Mouse (Mus musculus) 3134 (cell line): ENCODE results near the gene Mical1.
A peak's percentile ranks its signal among the peaks of the same experiment; 100 is the strongest.

Source experiments
- DNase-seq: peaks from one replicate; pipeline ENCODE4 v3.0.0-alpha.2; 2011; ENCODE audit warnings: low spot score; ENCODE audit not compliant: insufficient read length; ENCODE audit errors: extremely low read depth

Gene Mical1

GRCm38 (mm10) chr10:41476171-41477017 is at the start of gene Mical1:
Mical1 (plus strand) TSS chr10:41476314.
- no peak for DNase-seq

DNA sequence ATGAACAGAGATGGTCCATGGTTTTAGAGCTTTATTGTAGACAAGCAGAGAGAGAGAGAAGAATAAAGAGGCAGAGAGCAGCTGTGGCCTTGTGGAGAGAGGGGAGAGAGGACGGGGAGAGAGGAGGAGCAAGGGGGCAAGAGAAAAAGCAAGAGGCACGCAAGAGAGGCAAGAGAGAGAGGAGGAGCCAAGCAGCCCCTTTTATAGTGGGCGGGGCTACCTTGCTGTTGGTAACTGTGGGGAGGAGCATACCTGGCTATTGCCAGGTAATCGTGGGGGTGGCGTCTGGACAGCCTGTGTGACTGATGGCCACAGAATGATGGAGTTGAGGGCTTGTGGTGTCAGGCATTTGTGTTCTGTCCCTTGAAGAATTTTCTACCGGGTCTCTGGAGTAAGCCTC is 49.7 kb upstream of the Mical1 start:
- DNase-seq: no peak

GRCm38 (mm10) chr10:41434624-41435023 is 41.5 kb upstream of the Mical1 start:
- DNase-seq: peak; percentile 15

- no peak for DNase-seq
Measured at GRCm38 (mm10) chr10:41435141-41435540, 41.0 kb upstream of the Mical1 start.

DNA sequence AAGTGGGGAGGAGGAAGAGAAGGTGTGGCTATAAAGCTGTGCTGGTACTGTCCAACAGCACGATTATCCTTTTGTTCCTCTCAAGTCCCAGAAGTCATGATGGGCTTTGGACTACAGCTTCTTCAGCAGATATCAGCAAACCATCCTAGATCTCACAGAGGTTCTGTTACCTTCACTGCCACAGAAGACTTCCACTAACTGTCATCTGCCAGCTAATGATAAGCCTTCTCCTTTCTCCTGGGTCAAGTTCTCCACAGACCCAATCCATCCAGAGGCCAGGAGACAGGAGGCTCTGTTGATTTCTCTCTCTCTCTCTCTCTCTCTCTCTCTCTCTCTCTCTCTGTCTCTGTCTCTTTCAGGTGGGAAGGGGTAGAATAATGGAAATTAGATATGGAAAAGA is 27.9 kb upstream of the Mical1 start:
- DNase-seq: no peak

GRCm38 (mm10) chr10:41449684-41450083 is 26.4 kb upstream of the Mical1 start:
- no peak for DNase-seq

DNA sequence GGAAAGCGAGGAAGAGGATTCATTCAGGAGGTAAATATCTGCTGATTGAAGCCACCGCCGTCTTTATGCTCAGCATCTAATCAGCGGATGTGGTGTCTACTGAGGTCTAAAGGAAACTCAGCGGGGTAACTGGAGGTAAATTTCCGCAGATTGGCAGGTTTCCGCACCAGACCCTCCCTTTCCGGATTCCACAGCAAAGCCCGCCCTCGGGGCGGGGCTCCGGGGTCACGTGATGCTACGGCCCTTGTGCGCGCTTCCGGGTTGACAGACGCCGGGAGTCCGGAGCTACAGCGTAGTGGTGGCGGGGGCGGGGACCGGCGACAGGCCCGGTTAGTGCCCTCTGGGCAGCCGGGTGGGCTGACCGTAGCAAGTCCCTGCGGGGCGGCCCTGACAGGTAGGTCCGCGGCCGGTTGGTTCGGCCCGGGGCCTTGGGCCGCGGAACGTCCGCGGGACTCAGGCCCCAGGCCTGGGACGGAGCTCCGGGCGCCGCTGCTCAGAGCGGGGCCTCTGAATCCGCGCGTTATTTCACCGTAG is 25.9 kb upstream of the Mical1 start, which contains the start of gene Zbtb24:
Gene Zbtb24 (plus strand): TSS at position 247 of the 534 bp plus-strand sequence.
- DNase-seq: peak; percentile 97

DNA sequence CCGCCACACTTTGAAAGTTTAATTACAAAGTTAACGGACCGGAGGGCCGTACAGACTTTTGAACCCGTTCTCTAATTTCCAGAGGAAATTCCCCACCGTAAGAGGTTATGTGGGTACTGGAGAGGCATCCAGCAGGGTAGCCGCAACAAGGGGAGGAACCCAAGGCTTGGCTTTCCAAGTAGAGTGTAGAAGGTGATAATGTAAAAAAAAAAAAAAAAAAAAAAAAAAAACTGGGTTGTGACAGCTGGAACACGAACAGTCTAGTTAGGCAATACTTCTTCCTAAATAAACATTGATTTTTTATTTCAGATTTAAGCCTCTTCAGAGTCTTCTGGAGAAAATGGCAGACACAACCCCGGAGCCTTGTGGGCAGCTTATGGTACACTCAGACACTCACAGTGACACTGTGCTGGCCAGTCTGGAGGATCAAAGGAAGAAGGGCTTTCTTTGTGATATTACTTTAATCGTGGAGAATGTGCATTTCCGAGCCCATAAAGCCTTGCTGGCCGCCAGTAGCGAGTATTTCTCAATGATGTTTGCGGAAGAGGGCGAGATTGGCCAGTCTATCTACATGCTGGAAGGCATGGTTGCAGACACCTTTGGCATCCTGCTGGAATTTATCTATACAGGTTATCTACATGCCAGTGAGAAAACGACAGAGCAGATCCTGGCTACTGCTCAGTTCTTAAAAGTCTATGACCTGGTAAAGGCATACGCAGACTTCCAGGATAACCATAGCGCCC is 25.2 kb upstream of the Mical1 start:
- DNase-seq: no peak

GRCm38 (mm10) chr10:41451656-41452055 is 24.5 kb upstream of the Mical1 start:
- no peak for DNase-seq

DNA sequence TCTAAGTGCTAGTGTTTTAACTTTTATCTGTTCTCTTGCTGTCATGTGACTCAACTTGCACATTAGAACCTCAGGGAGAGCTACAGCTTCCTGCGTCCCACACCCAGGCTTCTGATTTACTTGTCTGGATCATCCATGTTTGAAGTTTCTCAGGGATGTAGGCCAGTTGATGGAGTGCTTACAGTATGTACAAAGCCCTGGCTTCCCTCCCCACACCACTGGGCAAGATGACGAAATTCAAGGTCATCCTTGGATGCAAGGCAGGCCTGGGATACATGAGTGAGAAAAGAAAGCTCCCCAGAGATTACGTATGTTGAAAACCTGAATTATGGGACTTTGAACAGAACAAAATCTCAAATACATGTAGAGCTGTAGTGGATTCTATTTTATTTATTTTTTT is 23.3 kb upstream of the Mical1 start:
- no peak for DNase-seq

- DNase-seq: no peak
Measured at GRCm38 (mm10) chr10:41459990-41460389, 16.1 kb upstream of the Mical1 start.

GRCm38 (mm10) chr10:41460501-41460900 is 15.6 kb upstream of the Mical1 start:
- DNase-seq: no peak

- no peak for DNase-seq
Measured at GRCm38 (mm10) chr10:41461057-41461722, 14.9 kb upstream of the Mical1 start.

DNA sequence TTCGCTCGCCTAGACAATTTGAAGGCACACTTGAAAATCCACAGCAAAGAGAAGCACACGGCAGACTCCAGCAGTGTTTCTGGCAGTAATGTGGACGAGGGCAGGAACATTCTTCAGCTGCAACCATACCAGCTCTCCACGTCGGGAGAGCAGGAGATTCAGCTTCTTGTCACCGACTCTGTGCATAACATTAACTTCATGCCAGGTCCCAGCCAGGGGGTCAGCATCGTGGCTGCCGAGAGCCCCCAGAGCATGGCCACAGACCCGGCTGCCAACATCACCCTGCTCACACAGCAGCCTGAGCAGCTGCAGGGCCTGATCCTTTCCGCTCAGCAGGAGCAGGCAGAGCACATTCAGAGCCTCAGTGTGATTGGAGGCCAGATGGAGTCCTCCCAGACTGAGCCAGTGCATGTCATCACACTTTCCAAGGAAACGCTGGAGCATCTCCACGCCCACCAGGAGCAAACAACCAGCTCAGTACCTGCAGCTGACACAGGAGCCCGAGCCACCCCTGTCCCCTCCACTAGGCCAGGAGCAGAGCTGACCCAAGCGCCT is 11.6 kb upstream of the Mical1 start:
- DNase-seq: no peak

DNA sequence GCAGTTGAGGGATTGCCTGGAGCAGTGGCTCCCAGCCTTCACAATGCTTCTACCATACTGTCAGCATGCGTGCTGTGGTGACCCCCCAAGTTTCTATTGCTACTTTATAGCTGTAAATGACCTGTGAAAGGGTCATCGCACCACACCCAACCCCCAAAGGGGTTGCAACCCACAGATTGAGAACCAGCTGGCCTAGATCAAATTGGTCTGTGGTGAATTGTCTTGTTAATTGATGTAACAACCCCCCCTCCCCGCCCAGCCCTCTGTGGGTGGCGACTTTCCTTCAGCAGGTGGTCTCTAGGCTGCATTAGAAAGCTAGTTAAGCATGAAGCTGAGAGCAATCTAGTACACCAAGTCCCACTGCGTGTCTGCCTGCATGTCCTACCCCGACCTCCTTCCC is 8.8 kb upstream of the Mical1 start:
- DNase-seq: no peak

GRCm38 (mm10) chr10:41470693-41471092 is 5.4 kb upstream of the Mical1 start:
- DNase-seq: no peak

DNA sequence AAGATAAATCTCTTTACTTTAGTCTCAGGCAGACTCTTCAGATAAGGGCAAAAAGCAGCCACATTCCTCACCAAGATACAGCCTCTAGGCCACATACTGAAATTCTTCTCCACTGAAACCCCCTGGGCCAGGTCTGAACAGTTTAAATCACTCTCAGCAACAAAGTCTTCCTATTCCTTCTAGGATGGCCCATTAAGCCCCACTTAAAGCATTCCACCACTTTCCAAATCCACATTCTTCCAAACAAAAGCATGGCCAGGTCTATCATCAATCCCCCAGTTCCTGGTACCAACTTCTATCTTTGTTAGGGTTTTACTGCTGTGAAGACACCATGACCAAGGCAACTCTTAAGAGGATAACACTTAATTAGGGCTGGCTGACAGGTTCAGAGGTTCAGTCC is 3.6 kb upstream of the Mical1 start:
- no peak for DNase-seq

GRCm38 (mm10) chr10:41472962-41473481 is 3.1 kb upstream of the Mical1 start:
- no peak for DNase-seq

- DNase-seq: no peak
Measured at GRCm38 (mm10) chr10:41473782-41474468, 2.2 kb upstream of the Mical1 start.

- DNase-seq: no peak
Measured at GRCm38 (mm10) chr10:41474981-41475391, 1.1 kb upstream of the Mical1 start.
